Mouse (Mus musculus): ENCODE measurements around the gene Ifi27. TPM values are rescaled to one million over a fixed set of nuclear protein-coding genes. Genes with fewer than 3 reads are reported as not detected.

The Ifi27 gene
- total and polyA plus RNA-seq, 3 experiments = 22.2 to 335 (median 164) TPM

DNA sequence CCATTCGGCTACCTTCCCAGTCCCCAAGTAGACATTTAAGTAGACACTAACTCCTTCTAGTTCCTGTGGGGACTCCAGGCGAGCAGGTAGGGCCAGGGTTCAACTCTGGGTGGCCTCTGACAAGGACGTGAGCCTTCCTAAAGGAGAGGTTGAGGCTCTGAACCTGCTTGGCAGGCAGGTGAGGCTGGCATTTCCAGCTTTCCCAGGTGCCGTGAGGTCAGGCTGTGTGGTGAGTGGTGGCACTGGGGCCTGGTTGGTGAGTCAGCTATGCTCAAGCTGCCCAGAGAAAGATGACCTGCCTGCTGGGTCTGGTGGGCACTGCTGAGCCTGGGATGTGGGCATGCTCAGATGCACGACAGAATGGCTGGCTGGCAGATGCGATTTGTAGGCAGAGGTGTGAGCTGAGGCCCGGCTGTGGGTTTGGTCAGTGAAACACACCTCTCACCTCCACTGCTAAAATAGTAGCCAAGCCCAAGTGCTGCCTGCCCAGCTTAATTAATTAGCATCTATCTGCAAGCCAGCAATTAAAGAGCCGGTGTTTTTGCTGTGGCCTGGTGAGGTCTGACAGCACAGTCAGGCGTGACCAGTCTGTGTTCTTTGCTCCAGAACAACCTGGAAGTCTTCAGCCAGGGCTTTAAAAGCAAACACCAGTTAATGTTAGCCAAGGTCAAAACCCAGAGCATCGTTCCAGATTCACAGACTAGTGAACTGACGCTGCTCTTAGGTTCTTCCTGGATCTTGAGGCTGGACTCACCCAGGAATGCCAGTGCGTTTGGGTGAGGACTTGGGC lies 38.3 kb upstream of the Ifi27 start:
- Histone ChIP-seq H3K4me3 (ENCODE audit: low read depth, low read length) (no peak overlapping the region; the same call in 1 of the 2 replicates), H3K36me3 (replicated peaks) (peaks cover 82% of the 10 kb centered on the region), H3K9me3 (replicated peaks) (no peaks in the 10 kb centered on the region), H3K4me1 (ENCODE audit: insufficient read depth, low read depth, low read length) (peaks cover 76% of the 10 kb centered on the region), H3K27me3 (ENCODE audit: insufficient read depth, low read length) (no peaks in the 10 kb centered on the region)
- ATAC-seq (ENCODE audit: extremely low read depth, insufficient number of reproducible peaks, low FRiP score, poor library complexity, severe bottlenecking) = no peak
- no peak for TF ChIP-seq CTCF (IDR thresholded peaks at IDR 0.05; ENCODE audit: low read depth, low read length)
- no peak for TF ChIP-seq TAL1 (conservative IDR thresholded peaks at IDR 0.05; ENCODE audit: low read depth, low read length)
- TF ChIP-seq GATA1 (IDR thresholded peaks at IDR 0.05; ENCODE audit: borderline replicate concordance, low read length) = no peak
- TF ChIP-seq GATA2 (IDR thresholded peaks at IDR 0.05; ENCODE audit: borderline replicate concordance, low read depth, low read length) = no peak
- TF ChIP-seq POLR2AphosphoS5 (IDR thresholded peaks at IDR 0.05; ENCODE audit: insufficient replicate concordance, low read depth, low read length) = no peak
- no peak for DNase-seq (ENCODE audit: low spot score)

GRCm38 (mm10) chr12:103396751-103397150 lies 37.3 kb upstream of the Ifi27 start:
- Histone ChIP-seq H3K4me3 (ENCODE audit: low read depth, low read length) (no peak overlapping the region), H3K9me3 (replicated peaks) (no peaks in the 10 kb centered on the region), H3K27me3 (ENCODE audit: insufficient read depth, low read length) (no peaks in the 10 kb centered on the region), H3K36me3 (replicated peaks) (peaks cover 82% of the 10 kb centered on the region), H3K4me1 (ENCODE audit: insufficient read depth, low read depth, low read length) (peaks cover 65% of the 10 kb centered on the region)
- DNase-seq (ENCODE audit: low spot score) (no peak), ATAC-seq (ENCODE audit: extremely low read depth, insufficient number of reproducible peaks, low FRiP score, poor library complexity, severe bottlenecking) (no peak)
- TF ChIP-seq POLR2AphosphoS5 (IDR thresholded peaks at IDR 0.05; ENCODE audit: insufficient replicate concordance, low read depth, low read length) (no peak), GATA2 (IDR thresholded peaks at IDR 0.05; ENCODE audit: borderline replicate concordance, low read depth, low read length) (no peak), TAL1 (conservative IDR thresholded peaks at IDR 0.05; ENCODE audit: low read depth, low read length) (no peak), GATA1 (IDR thresholded peaks at IDR 0.05; ENCODE audit: borderline replicate concordance, low read length) (no peak), CTCF (IDR thresholded peaks at IDR 0.05; ENCODE audit: low read depth, low read length) (no peak)

DNA sequence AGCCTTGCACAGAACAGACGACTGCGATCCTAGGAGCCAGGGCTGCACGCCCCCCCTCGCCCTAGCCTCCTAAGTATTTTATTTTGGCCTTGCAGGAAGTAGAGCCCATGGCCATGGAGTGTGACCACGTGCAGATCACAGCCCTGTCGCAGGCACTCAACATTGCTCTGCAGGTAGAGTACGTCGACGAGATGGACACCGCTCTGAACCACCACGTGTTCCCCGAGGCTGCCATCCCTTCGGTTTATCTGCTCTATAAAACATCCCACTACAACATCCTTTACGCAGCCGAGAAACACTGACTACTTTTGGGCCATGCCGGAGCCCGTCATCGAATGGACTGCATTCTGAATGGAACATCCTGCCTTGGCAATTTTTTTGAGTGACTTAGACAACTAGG lies 29.9 kb upstream of the Ifi27 start:
- H3K4me3 ChIP-seq (ENCODE audit: low read depth, low read length) = no peak overlapping the region
- peaks cover 34% of the 10 kb centered on the region for H3K4me1 ChIP-seq (ENCODE audit: insufficient read depth, low read depth, low read length)
- DNase-seq (ENCODE audit: low spot score) (no peak), ATAC-seq (ENCODE audit: extremely low read depth, insufficient number of reproducible peaks, low FRiP score, poor library complexity, severe bottlenecking) (no peak)
- TF ChIP-seq POLR2AphosphoS5 (IDR thresholded peaks at IDR 0.05; ENCODE audit: insufficient replicate concordance, low read depth, low read length) (peak; percentile 85; the same call in 1 of the 2 replicates), GATA1 (IDR thresholded peaks at IDR 0.05; ENCODE audit: borderline replicate concordance, low read length) (no peak)
- H3K9me3 ChIP-seq (replicated peaks) = no peaks in the 10 kb centered on the region
- peaks cover 100% of the 10 kb centered on the region for H3K36me3 ChIP-seq (replicated peaks)
- no peaks in the 10 kb centered on the region for H3K27me3 ChIP-seq (ENCODE audit: insufficient read depth, low read length)

DNA sequence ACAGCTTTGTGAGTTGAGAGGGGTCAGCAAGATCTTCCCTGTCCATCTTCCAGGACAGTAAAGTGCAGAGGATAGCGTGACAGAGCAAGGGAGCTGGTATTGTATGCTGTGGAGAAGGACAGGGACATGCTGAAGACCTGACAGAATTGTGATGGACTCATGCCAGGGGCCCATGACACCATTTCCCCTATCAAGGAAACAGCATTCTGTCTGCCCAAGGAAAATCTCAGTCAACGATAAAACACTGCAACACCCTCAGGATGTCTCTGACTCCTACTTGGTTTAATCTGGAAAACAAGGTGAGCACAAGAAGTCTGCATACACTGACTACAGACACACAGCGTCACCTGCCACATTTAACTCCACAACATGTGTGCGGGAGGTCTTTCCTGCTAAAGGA lies 26.3 kb upstream of the Ifi27 start, which contains the start of gene 9330161L09Rik:
Gene 9330161L09Rik (minus strand): TSS at position 101 of the 400 bp plus-strand sequence.
- no peak for ATAC-seq (ENCODE audit: extremely low read depth, insufficient number of reproducible peaks, low FRiP score, poor library complexity, severe bottlenecking)

GRCm38 (mm10) chr12:103408144-103408543 lies 25.9 kb upstream of the Ifi27 start:
- Histone ChIP-seq H3K4me1 (ENCODE audit: insufficient read depth, low read depth, low read length) (peaks cover 53% of the 10 kb centered on the region), H3K36me3 (replicated peaks) (peaks cover 100% of the 10 kb centered on the region), H3K27me3 (ENCODE audit: insufficient read depth, low read length) (no peaks in the 10 kb centered on the region), H3K9me3 (replicated peaks) (no peaks in the 10 kb centered on the region), H3K4me3 (ENCODE audit: low read depth, low read length) (no peak overlapping the region)
- DNase-seq (ENCODE audit: low spot score) (no peak), ATAC-seq (ENCODE audit: extremely low read depth, insufficient number of reproducible peaks, low FRiP score, poor library complexity, severe bottlenecking) (no peak)
- TF ChIP-seq GATA2 (IDR thresholded peaks at IDR 0.05; ENCODE audit: borderline replicate concordance, low read depth, low read length) = no peak
- TF ChIP-seq TAL1 (conservative IDR thresholded peaks at IDR 0.05; ENCODE audit: low read depth, low read length) = no peak
- TF ChIP-seq POLR2AphosphoS5 (IDR thresholded peaks at IDR 0.05; ENCODE audit: insufficient replicate concordance, low read depth, low read length) = no peak
- TF ChIP-seq CTCF (IDR thresholded peaks at IDR 0.05; ENCODE audit: low read depth, low read length) = no peak
- no peak for TF ChIP-seq GATA1 (IDR thresholded peaks at IDR 0.05; ENCODE audit: borderline replicate concordance, low read length)

More for the DNA sequence above, 26.3 kb upstream of the Ifi27 start, which contains the start of gene 9330161L09Rik:
- H3K36me3 ChIP-seq (replicated peaks) = peaks cover 100% of the 10 kb centered on the region
- DNase-seq (ENCODE audit: low spot score) = no peak
- TF ChIP-seq GATA1 (IDR thresholded peaks at IDR 0.05; ENCODE audit: borderline replicate concordance, low read length) (no peak), CTCF (IDR thresholded peaks at IDR 0.05; ENCODE audit: low read depth, low read length) (no peak), POLR2AphosphoS5 (IDR thresholded peaks at IDR 0.05; ENCODE audit: insufficient replicate concordance, low read depth, low read length) (no peak; the same call in 1 of the 2 replicates), GATA2 (IDR thresholded peaks at IDR 0.05; ENCODE audit: borderline replicate concordance, low read depth, low read length) (no peak), TAL1 (conservative IDR thresholded peaks at IDR 0.05; ENCODE audit: low read depth, low read length) (no peak)
- peaks cover 52% of the 10 kb centered on the region for H3K4me1 ChIP-seq (ENCODE audit: insufficient read depth, low read depth, low read length)
- H3K27me3 ChIP-seq (ENCODE audit: insufficient read depth, low read length) = no peaks in the 10 kb centered on the region
- H3K9me3 ChIP-seq (replicated peaks) = no peaks in the 10 kb centered on the region
- no peak within 1 kb of the TSS for H3K4me3 ChIP-seq (ENCODE audit: low read depth, low read length)

DNA sequence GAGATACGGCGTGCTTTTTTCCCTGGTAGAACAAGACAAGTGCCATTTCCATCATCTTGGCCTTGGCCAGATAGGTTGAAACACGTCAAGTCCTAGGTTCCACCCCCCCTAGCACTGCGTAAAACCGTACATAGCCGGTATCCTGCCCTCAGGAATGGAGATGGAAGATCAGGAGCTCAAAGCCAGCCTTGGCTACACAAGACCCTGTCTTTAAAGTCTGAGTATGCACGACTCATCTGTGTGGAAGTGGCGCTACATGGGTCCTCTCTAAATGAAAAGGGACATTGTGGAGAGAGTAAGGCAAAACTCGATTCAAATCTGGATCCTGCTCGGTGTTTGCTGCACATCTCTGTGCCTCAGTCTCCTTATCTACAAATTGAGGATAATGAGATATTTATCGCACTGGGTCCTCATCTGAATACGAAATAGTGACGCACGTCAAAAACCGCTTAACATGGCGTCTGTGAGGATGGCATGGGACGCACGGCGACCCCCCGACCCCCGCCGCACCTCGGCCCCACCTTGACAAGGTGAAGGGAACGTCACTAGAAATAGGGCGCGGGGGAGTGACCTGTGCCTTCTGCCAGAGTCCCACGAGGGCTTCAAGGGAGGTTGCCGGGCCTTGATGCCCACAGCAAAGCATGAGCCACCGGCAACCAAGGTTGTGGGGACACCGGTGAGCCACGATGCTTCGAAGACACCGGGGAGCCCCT lies 8.8 kb upstream of the Ifi27 start:
- TF ChIP-seq CTCF (IDR thresholded peaks at IDR 0.05; ENCODE audit: low read depth, low read length) = no peak
- TF ChIP-seq TAL1 (conservative IDR thresholded peaks at IDR 0.05; ENCODE audit: low read depth, low read length) = no peak
- TF ChIP-seq GATA2 (IDR thresholded peaks at IDR 0.05; ENCODE audit: borderline replicate concordance, low read depth, low read length) = no peak
- no peak for TF ChIP-seq GATA1 (IDR thresholded peaks at IDR 0.05; ENCODE audit: borderline replicate concordance, low read length)
- no peak for TF ChIP-seq POLR2AphosphoS5 (IDR thresholded peaks at IDR 0.05; ENCODE audit: insufficient replicate concordance, low read depth, low read length)
- Histone ChIP-seq H3K27me3 (ENCODE audit: insufficient read depth, low read length) (no peaks in the 10 kb centered on the region), H3K4me3 (ENCODE audit: low read depth, low read length) (peak overlapping the region; percentile 88), H3K36me3 (replicated peaks) (peaks cover 30% of the 10 kb centered on the region), H3K9me3 (replicated peaks) (peaks cover 2% of the 10 kb centered on the region), H3K4me1 (ENCODE audit: insufficient read depth, low read depth, low read length) (peaks cover 39% of the 10 kb centered on the region)
- DNase-seq (ENCODE audit: low spot score) = peak; percentile 29
- no peak for ATAC-seq (ENCODE audit: extremely low read depth, insufficient number of reproducible peaks, low FRiP score, poor library complexity, severe bottlenecking)

Measured in G1E (cell line).